Mouse (Mus musculus): ENCODE results near the gene Erc2.

- TF ChIP-seq CTCF (IDR thresholded peaks at IDR 0.05; ENCODE audit: low read depth) (no peak), EP300 (IDR thresholded peaks at IDR 0.05; ENCODE audit: low read depth) (no peak)
Observed at GRCm38 (mm10) chr14:28521106-28521505, 898.9 kb downstream of the Erc2 start.

All from liver, postnatal 0 days (tissue).